Mouse (Mus musculus): ENCODE results near the gene Trpc5. TPM values are rescaled to one million over a fixed set of nuclear protein-coding genes. Genes with fewer than 3 reads are reported as not detected.

Trpc5 gene
- polyA plus RNA-seq (2016; fragmentation: Nextera tagmentation; extraction: Ambion mirVana) = 0.04 and 0.06 TPM in 2 replicates

DNA sequence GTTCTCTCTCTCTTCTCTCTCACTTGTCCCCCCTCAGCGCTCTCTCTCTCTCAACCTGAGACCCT is at the start of gene Trpc5:
Gene Trpc5 (minus strand): TSS at position 39 of the 65 bp plus-strand sequence.
- no peak within 1 kb of the TSS for H3K27ac ChIP-seq
- no peaks in the 10 kb centered on the region for H3K36me3 ChIP-seq
- no peak within 1 kb of the TSS for H3K9ac ChIP-seq
- peak within 1 kb of the TSS; percentile 50 for H3K4me2 ChIP-seq
- no peaks in the 10 kb centered on the region for H3K9me3 ChIP-seq (replicated peaks)
- H3K27me3 ChIP-seq (replicated peaks) = peaks cover 39% of the 10 kb centered on the region
- ATAC-seq = no peak
- no peaks in the 10 kb centered on the region for H3K4me1 ChIP-seq
- peak within 1 kb of the TSS; percentile 37 for H3K4me3 ChIP-seq
- 33% methylated on average over 1 of the region's 1 CpGs for WGBS (ENCODE audit: insufficient replicate concordance)

GRCm38 (mm10) chrX:144716330-144716729 is 28.4 kb upstream of the Trpc5 start:
- H3K27me3 ChIP-seq (replicated peaks) = no peaks in the 10 kb centered on the region
- H3K9ac ChIP-seq = no peak overlapping the region
- H3K4me2 ChIP-seq = no peak overlapping the region
- 50% methylated on average over 1 of the region's 1 CpGs for WGBS (ENCODE audit: insufficient replicate concordance)
- no peaks in the 10 kb centered on the region for H3K4me1 ChIP-seq
- no peaks in the 10 kb centered on the region for H3K36me3 ChIP-seq
- H3K4me3 ChIP-seq = no peak overlapping the region
- H3K9me3 ChIP-seq (replicated peaks) = no peaks in the 10 kb centered on the region
- H3K27ac ChIP-seq = no peak overlapping the region
- no peak for ATAC-seq

- Histone ChIP-seq H3K4me2 (peak overlapping the region; percentile 50), H3K4me3 (no peak overlapping the region), H3K27me3 (replicated peaks) (peaks cover 39% of the 10 kb centered on the region), H3K27ac (no peak overlapping the region), H3K9me3 (replicated peaks) (no peaks in the 10 kb centered on the region), H3K4me1 (no peaks in the 10 kb centered on the region), H3K36me3 (no peaks in the 10 kb centered on the region), H3K9ac (no peak overlapping the region)
- WGBS (ENCODE audit: insufficient replicate concordance) = 15% methylated on average over 7 of the region's 7 CpGs
- no peak for ATAC-seq
Observed at GRCm38 (mm10) chrX:144689859-144690181, 1.8 kb upstream of the Trpc5 start.

GRCm38 (mm10) chrX:144689119-144689858 is 1.3 kb upstream of the Trpc5 start:
- peak; percentile 46; the same call in 1 of the 2 replicates for ATAC-seq
- peak overlapping the region; percentile 37 for H3K4me3 ChIP-seq
- H3K27ac ChIP-seq = no peak overlapping the region
- no peaks in the 10 kb centered on the region for H3K9me3 ChIP-seq (replicated peaks)
- H3K4me1 ChIP-seq = no peaks in the 10 kb centered on the region
- peaks cover 39% of the 10 kb centered on the region for H3K27me3 ChIP-seq (replicated peaks)
- peak overlapping the region; percentile 50 for H3K4me2 ChIP-seq
- no peaks in the 10 kb centered on the region for H3K36me3 ChIP-seq
- 10% methylated on average over 21 of the region's 21 CpGs for WGBS (ENCODE audit: insufficient replicate concordance)
- H3K9ac ChIP-seq = no peak overlapping the region

- H3K4me3 ChIP-seq = peak within 1 kb of the TSS; percentile 37
- H3K4me2 ChIP-seq = peak within 1 kb of the TSS; percentile 50
- no peaks in the 10 kb centered on the region for H3K4me1 ChIP-seq
- H3K9me3 ChIP-seq (replicated peaks) = no peaks in the 10 kb centered on the region
- no peak within 1 kb of the TSS for H3K27ac ChIP-seq
- peak; percentile 61; the same call in 1 of the 2 replicates for ATAC-seq
- 14% methylated on average over 22 of the region's 31 CpGs for WGBS (ENCODE audit: insufficient replicate concordance)
- peaks cover 39% of the 10 kb centered on the region for H3K27me3 ChIP-seq (replicated peaks)
- no peaks in the 10 kb centered on the region for H3K36me3 ChIP-seq
- no peak within 1 kb of the TSS for H3K9ac ChIP-seq
Observed at GRCm38 (mm10) chrX:144688207-144689118, 483 bp upstream of the Trpc5 start, which contains the start of gene Rtl4. TSS of gene Rtl4 (plus strand) at chrX:144688907.

DNA sequence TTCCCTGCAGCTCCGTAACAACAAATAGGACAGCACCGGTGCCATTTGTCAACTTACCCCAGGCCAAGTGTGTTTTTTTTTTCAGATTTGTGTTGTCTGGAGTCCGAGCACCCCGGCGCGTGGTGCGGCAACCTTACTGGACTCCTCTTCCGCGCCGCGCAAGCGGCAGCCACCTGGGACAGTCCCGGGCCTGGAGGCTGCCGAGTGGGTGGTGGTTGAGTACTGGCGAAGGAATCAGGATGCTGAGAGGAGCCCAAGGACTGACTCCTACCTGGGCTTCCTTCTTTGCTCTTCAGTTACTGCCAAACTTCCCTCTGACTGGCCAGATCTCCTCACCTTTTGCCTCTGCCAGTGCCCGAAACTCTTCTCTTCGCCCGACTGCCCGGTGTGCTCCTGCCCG is 238 bp downstream of the Trpc5 start:
- Histone ChIP-seq H3K9me3 (replicated peaks) (no peaks in the 10 kb centered on the region), H3K27ac (no peak overlapping the region), H3K4me1 (no peaks in the 10 kb centered on the region), H3K9ac (no peak overlapping the region), H3K27me3 (replicated peaks) (peaks cover 39% of the 10 kb centered on the region), H3K4me3 (peak overlapping the region; percentile 15; the same call in 1 of the 2 replicates), H3K36me3 (no peaks in the 10 kb centered on the region), H3K4me2 (peak overlapping the region; percentile 50)
- WGBS (ENCODE audit: insufficient replicate concordance) = 27% methylated on average over 19 of the region's 20 CpGs
- no peak for ATAC-seq

- ATAC-seq = no peak
- Histone ChIP-seq H3K4me2 (no peak overlapping the region), H3K9me3 (replicated peaks) (no peaks in the 10 kb centered on the region), H3K36me3 (no peaks in the 10 kb centered on the region), H3K4me3 (no peak overlapping the region), H3K4me1 (no peaks in the 10 kb centered on the region), H3K27ac (no peak overlapping the region), H3K9ac (no peak overlapping the region), H3K27me3 (replicated peaks) (no peaks in the 10 kb centered on the region)
- WGBS (ENCODE audit: insufficient replicate concordance) = 52% methylated on average over 2 of the region's 2 CpGs
Observed at GRCm38 (mm10) chrX:144652196-144652595, 35.8 kb downstream of the Trpc5 start.

GRCm38 (mm10) chrX:144645394-144645793 is 42.6 kb downstream of the Trpc5 start:
- ATAC-seq = no peak
- 22% methylated on average over 1 of the region's 1 CpGs for WGBS (ENCODE audit: insufficient replicate concordance)
- H3K36me3 ChIP-seq = no peaks in the 10 kb centered on the region
- H3K9me3 ChIP-seq (replicated peaks) = no peaks in the 10 kb centered on the region
- no peaks in the 10 kb centered on the region for H3K27me3 ChIP-seq (replicated peaks)
- H3K4me1 ChIP-seq = no peaks in the 10 kb centered on the region
- no peak overlapping the region for H3K4me3 ChIP-seq
- H3K9ac ChIP-seq = no peak overlapping the region
- H3K27ac ChIP-seq = no peak overlapping the region
- no peak overlapping the region for H3K4me2 ChIP-seq

DNA sequence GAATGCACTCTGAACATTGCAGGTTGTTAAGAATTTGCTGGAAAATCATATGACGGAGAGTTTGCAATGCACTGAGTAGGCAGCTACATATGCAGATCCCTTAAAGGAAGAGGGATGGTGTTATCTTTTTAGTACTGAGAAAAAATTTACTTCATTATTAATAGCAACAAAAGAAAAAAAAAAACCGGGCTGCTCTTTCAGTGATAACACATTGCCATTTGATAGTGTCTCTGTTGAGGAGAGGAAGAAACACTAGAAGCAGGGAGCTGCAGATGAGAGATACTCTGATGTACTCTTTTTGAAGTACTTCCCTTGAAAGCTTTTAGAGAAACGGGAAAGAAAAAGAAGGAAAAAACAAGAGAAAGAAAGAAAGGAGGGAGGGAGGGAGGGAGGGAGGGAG is 43.2 kb downstream of the Trpc5 start:
- no peak for ATAC-seq
- no peaks in the 10 kb centered on the region for H3K27me3 ChIP-seq (replicated peaks)
- no peaks in the 10 kb centered on the region for H3K4me1 ChIP-seq
- no peak overlapping the region for H3K4me3 ChIP-seq
- no peak overlapping the region for H3K27ac ChIP-seq
- H3K4me2 ChIP-seq = no peak overlapping the region
- no peak overlapping the region for H3K9ac ChIP-seq
- no peaks in the 10 kb centered on the region for H3K9me3 ChIP-seq (replicated peaks)
- 49% methylated on average over 2 of the region's 3 CpGs for WGBS (ENCODE audit: insufficient replicate concordance)
- no peaks in the 10 kb centered on the region for H3K36me3 ChIP-seq

- Histone ChIP-seq H3K27me3 (replicated peaks) (no peaks in the 10 kb centered on the region), H3K4me1 (no peaks in the 10 kb centered on the region), H3K4me3 (no peak overlapping the region), H3K36me3 (no peaks in the 10 kb centered on the region), H3K9ac (no peak overlapping the region), H3K27ac (no peak overlapping the region), H3K4me2 (no peak overlapping the region), H3K9me3 (replicated peaks) (no peaks in the 10 kb centered on the region)
- WGBS (ENCODE audit: insufficient replicate concordance) = 50% methylated on average over 4 of the region's 4 CpGs
- no peak for ATAC-seq
Observed at GRCm38 (mm10) chrX:144612753-144613152, 75.2 kb downstream of the Trpc5 start.

GRCm38 (mm10) chrX:144536431-144536830 is 151.5 kb downstream of the Trpc5 start:
- H3K4me2 ChIP-seq = no peak overlapping the region
- no peak overlapping the region for H3K27ac ChIP-seq
- no peaks in the 10 kb centered on the region for H3K36me3 ChIP-seq
- H3K4me3 ChIP-seq = no peak overlapping the region
- no peak overlapping the region for H3K9ac ChIP-seq
- H3K9me3 ChIP-seq (replicated peaks) = no peaks in the 10 kb centered on the region
- no peak; the same call in 1 of the 2 replicates for ATAC-seq
- no peaks in the 10 kb centered on the region for H3K4me1 ChIP-seq
- H3K27me3 ChIP-seq (replicated peaks) = no peaks in the 10 kb centered on the region
- WGBS (ENCODE audit: insufficient replicate concordance) = 24% methylated on average over 1 of the region's 1 CpGs

GRCm38 (mm10) chrX:144526042-144526441 is 161.9 kb downstream of the Trpc5 start:
- Histone ChIP-seq H3K9ac (no peak overlapping the region), H3K27ac (no peak overlapping the region), H3K9me3 (replicated peaks) (no peaks in the 10 kb centered on the region), H3K4me2 (no peak overlapping the region), H3K4me1 (no peaks in the 10 kb centered on the region), H3K27me3 (replicated peaks) (no peaks in the 10 kb centered on the region), H3K36me3 (no peaks in the 10 kb centered on the region), H3K4me3 (no peak overlapping the region)
- 28% methylated on average over 7 of the region's 7 CpGs for WGBS (ENCODE audit: insufficient replicate concordance)
- peak; percentile 71 for ATAC-seq

Data from liver, embryonic 12.5 days (tissue).